8 mouse cellular contexts compared by ENCODE assay signal in genomic region chr11:107102465-107103223, GRCm38 (mm10). TPM values are rescaled to one million over a fixed set of nuclear protein-coding genes. Genes with fewer than 3 reads are reported as not detected.
DNase-seq lines count a peak whose midpoint lies in the region; ATAC-seq lines count a peak whose summit lies in the region.

No protein-coding gene starts in this region.

- H3K4me3 ChIP-seq in midbrain, embryonic 14.5 days (replicated peaks; ENCODE audit: low read depth, low read length), result no peak overlapping the region

- H3K36me3 ChIP-seq in midbrain, embryonic 14.5 days (ENCODE audit: control insufficient read depth, insufficient read depth, low read length), result peaks cover 18% of the 10 kb centered on the region

- H3K27ac ChIP-seq in midbrain, embryonic 14.5 days (replicated peaks; ENCODE audit: low read depth, low read length), result no peak overlapping the region

- intact Hi-C loops in left cerebral cortex, postnatal 14 days (cut with DNase I), result no loop called here

- H3K27me3 ChIP-seq in midbrain, embryonic 14.5 days (ENCODE audit: control insufficient read depth, insufficient read depth, low read length), result no peaks in the 10 kb centered on the region

- no peaks in the 10 kb centered on the region for H3K9me3 ChIP-seq in midbrain, embryonic 14.5 days (ENCODE audit: control insufficient read depth, low read length)

- H3K4me2 ChIP-seq in midbrain, embryonic 14.5 days (ENCODE audit: low read length), result no peak overlapping the region

- no peaks in the 10 kb centered on the region for H3K4me1 ChIP-seq in midbrain, embryonic 14.5 days (ENCODE audit: control insufficient read depth, insufficient read depth, low read length)

- no peak overlapping the region for H3K9ac ChIP-seq in midbrain, embryonic 14.5 days (replicated peaks; ENCODE audit: low read length)

- 88% methylated on average over 11 of the region's 11 CpGs for WGBS in midbrain, embryonic 14.5 days

- peak; percentile 85 for ATAC-seq in neutrophil, adult 5-6 weeks (ENCODE audit: extremely low read depth, insufficient number of reproducible peaks, low FRiP score, poor library complexity, severe bottlenecking)
- no peak for ATAC-seq in midbrain, embryonic 14.5 days (ENCODE audit: low FRiP score, low TSS enrichment)

- peak; percentile 31 to 67 for DNase-seq in frontal cortex, adult 2 months (ENCODE audit: extremely low spot score in 1 of 2, low spot score in 1 of 2)
- no peak for DNase-seq in frontal cortex, postnatal 14 days (ENCODE audit: low spot score in 2 of 2)
- DNase-seq in 416B (ENCODE audit: low read depth), result peak; percentile 66
- DNase-seq in left cerebral cortex, postnatal 14 days (ENCODE audit: low spot score in 2 of 2), result peak; percentile 36 to 42
- no peak for DNase-seq in testis, postnatal 10 days (ENCODE audit: low spot score)
- DNase-seq in midbrain, embryonic 14.5 days, result no peak
- no peak for DNase-seq in adrenal gland, postnatal 10 days

RNA-seq across cellular contexts. Expression of gene Bptf, which starts 29.3 kb away (rescaled TPM):
- polyA plus RNA-seq in frontal cortex, adult 2 months (2012; rRNA removed), result 46.0 and 49.4 TPM in 2 replicates
- 10 to 100 TPM; 57.9 to 59.8 TPM for total RNA-seq in left cerebral cortex, postnatal 14 days (2021)
- total RNA-seq in neutrophil, adult 5-6 weeks (2017), result 143 and 150 TPM in 2 replicates
- 40.4 and 46.9 TPM in 2 replicates for polyA plus RNA-seq in midbrain, embryonic 14.5 days (2014; fragmentation: Nextera tagmentation; extraction: Ambion mirVana)
- total RNA-seq in adrenal gland, postnatal 10 days (2021), result 10 to 100 TPM; 33.6 to 42.5 TPM

Comparison
In these comparisons a context has a peak if more than half of its experiments do, and no peak if none do; other contexts are left out.
1. DNase-seq: peak in frontal cortex, adult 2 months (2 of 2), 416B (single experiment) and left cerebral cortex, postnatal 14 days (2 of 2); none in frontal cortex, postnatal 14 days (0 of 2), testis, postnatal 10 days (single experiment), midbrain, embryonic 14.5 days (single experiment) and adrenal gland, postnatal 10 days (single experiment).